Mouse (Mus musculus) urinary bladder, postnatal 10 days (tissue): Measurements from ENCODE around the gene Tent5a.

Experiments used
- DNase-seq: peaks from one replicate; pipeline ENCODE4 v3.0.0; 2022; ENCODE audit warnings: low spot score

The Tent5a gene

GRCm38 (mm10) chr9:85327242-85328211 lies at the start of gene Tent5a:
Gene Tent5a, minus strand, starts transcription at chr9:85327348.
- DNase-seq: peak; percentile 36

GRCm38 (mm10) chr9:85376643-85377307 lies 49.6 kb upstream of the Tent5a start:
- no peak for DNase-seq

GRCm38 (mm10) chr9:85375152-85375551 lies 48.0 kb upstream of the Tent5a start:
- DNase-seq: no peak

GRCm38 (mm10) chr9:85372034-85372433 lies 44.9 kb upstream of the Tent5a start:
- no peak for DNase-seq

- DNase-seq: no peak
Measured at GRCm38 (mm10) chr9:85369512-85369911, 42.4 kb upstream of the Tent5a start.

- DNase-seq: no peak
Measured at GRCm38 (mm10) chr9:85357154-85357860, 30.2 kb upstream of the Tent5a start.

GRCm38 (mm10) chr9:85355559-85355958 lies 28.4 kb upstream of the Tent5a start:
- DNase-seq: no peak

GRCm38 (mm10) chr9:85347823-85348523 lies 20.8 kb upstream of the Tent5a start:
- DNase-seq: no peak

GRCm38 (mm10) chr9:85342892-85343785 lies 16.0 kb upstream of the Tent5a start:
- DNase-seq: no peak

GRCm38 (mm10) chr9:85340303-85340702 lies 13.2 kb upstream of the Tent5a start:
- DNase-seq: no peak

GRCm38 (mm10) chr9:85336046-85336445 lies 8.9 kb upstream of the Tent5a start:
- DNase-seq: no peak

GRCm38 (mm10) chr9:85331521-85331920 lies 4.4 kb upstream of the Tent5a start:
- DNase-seq: no peak

GRCm38 (mm10) chr9:85328259-85328658 lies 1.1 kb upstream of the Tent5a start:
- peak; percentile 77 for DNase-seq

GRCm38 (mm10) chr9:85326292-85327241 lies 581 bp downstream of the Tent5a start:
- peak; percentile 17 for DNase-seq

GRCm38 (mm10) chr9:85325201-85325868 lies 1.8 kb downstream of the Tent5a start:
- DNase-seq: no peak

GRCm38 (mm10) chr9:85324158-85324875 lies 2.8 kb downstream of the Tent5a start:
- no peak for DNase-seq

- DNase-seq: no peak
Measured at GRCm38 (mm10) chr9:85320167-85320951, 6.8 kb downstream of the Tent5a start.

GRCm38 (mm10) chr9:85316122-85316521 lies 11.0 kb downstream of the Tent5a start:
- no peak for DNase-seq
